Mouse (Mus musculus) forebrain, embryonic 10.5 days (tissue): ENCODE measurements at regions not wholly inside any gene's neighbourhood (a gene's known extent, or its start where the extent isn't known, plus 50 kb on each side); places are given as distances from the start of the nearest gene placed in this dataset.
"Not testable (repeated sequence)": the region's sequence is repeated elsewhere in the genome, so short reads cannot be mapped to it uniquely, and the experiment has no call there.

Source experiments
- DNase-seq: peaks from one replicate; pipeline ENCODE4 v3.0.0-alpha.2; 2017; ENCODE audit warnings: low spot score; ENCODE audit errors: extremely low spot score
- H3K27ac ChIP-seq: fragments of 300-500 bp; sonication (generic); 2 replicates; pipeline ENCODE4 v1.5.1; 2016; ENCODE audit warnings: mild to moderate bottlenecking
- H3K27me3 ChIP-seq: fragments of 300-500 bp; sonication (generic); 2 replicates; pipeline ENCODE4 v1.6.1; 2016; ENCODE audit warnings: mild to moderate bottlenecking; ENCODE audit not compliant: poor library complexity, severe bottlenecking
- H3K36me3 ChIP-seq: fragments of 300-500 bp; sonication (generic); replicated peaks from 2 replicates; pipeline ENCODE4 v1.6.1; 2016; ENCODE audit warnings: mild to moderate bottlenecking, moderate library complexity
- H3K4me1 ChIP-seq: fragments of 300-500 bp; sonication (generic); 2 replicates; pipeline ENCODE4 v1.6.1; 2016
- H3K4me3 ChIP-seq: fragments of 300-500 bp; sonication (generic); 2 replicates; pipeline ENCODE4 v1.5.1; 2016; ENCODE audit warnings: mild to moderate bottlenecking, moderate library complexity
- H3K9me3 ChIP-seq: fragments of 300-500 bp; sonication (generic); 2 replicates; pipeline ENCODE4 v1.6.1; 2016; ENCODE audit warnings: mild to moderate bottlenecking, moderate library complexity
- WGBS: fragments of 180-500 bp; shearing (Covaris S2); methylation state at CpG from one replicate; pipeline ENCODE4 v1.1.7; 2016; 5-methylcytosine and 5-hydroxymethylcytosine counted together

GRCm38 (mm10) chr12:29349146-29349850, 178.9 kb upstream of the Myt1l start:
- no peak for DNase-seq
- 81% methylated on average over 9 of the region's 9 CpGs for WGBS
- H3K4me3 ChIP-seq = no peak overlapping the region
- 0 out of 2 replicates have a peak, but pooled peaks cover 3% of the 10 kb centered on the region for H3K27me3 ChIP-seq
- H3K4me1 ChIP-seq = peaks cover 12% of the 10 kb centered on the region
- no peaks in the 10 kb centered on the region for H3K36me3 ChIP-seq
- H3K27ac ChIP-seq = no peak overlapping the region
- no peaks in the 10 kb centered on the region for H3K9me3 ChIP-seq

GRCm38 (mm10) chr12:29353777-29354496, 174.2 kb upstream of the Myt1l start:
- 40% methylated on average over 10 of the region's 11 CpGs for WGBS
- DNase-seq = no peak
- no peak overlapping the region; the same call in 1 of the 2 replicates for H3K4me3 ChIP-seq
- peaks cover 35% of the 10 kb centered on the region; the same call in 1 of the 2 replicates for H3K27me3 ChIP-seq
- H3K4me1 ChIP-seq = peaks cover 45% of the 10 kb centered on the region
- no peaks in the 10 kb centered on the region for H3K9me3 ChIP-seq
- no peaks in the 10 kb centered on the region for H3K36me3 ChIP-seq
- peak overlapping the region; percentile 27 for H3K27ac ChIP-seq

GRCm38 (mm10) chr12:29354816-29355215, 173.4 kb upstream of the Myt1l start:
- WGBS = 37% methylated on average over 5 of the region's 6 CpGs
- Histone ChIP-seq H3K27me3 (peaks cover 43% of the 10 kb centered on the region; the same call in 1 of the 2 replicates), H3K4me3 (no peak overlapping the region), H3K4me1 (peaks cover 45% of the 10 kb centered on the region), H3K27ac (no peak overlapping the region), H3K36me3 (no peaks in the 10 kb centered on the region), H3K9me3 (no peaks in the 10 kb centered on the region)
- DNase-seq = no peak

GRCm38 (mm10) chr12:29356681-29357397, 171.3 kb upstream of the Myt1l start:
- H3K4me1 ChIP-seq = peaks cover 45% of the 10 kb centered on the region
- no peaks in the 10 kb centered on the region for H3K36me3 ChIP-seq
- H3K27ac ChIP-seq = peak overlapping the region; percentile 88
- H3K9me3 ChIP-seq = no peaks in the 10 kb centered on the region
- WGBS = 10% methylated on average over 11 of the region's 11 CpGs
- peak overlapping the region; percentile 27 for H3K4me3 ChIP-seq
- H3K27me3 ChIP-seq = peaks cover 43% of the 10 kb centered on the region; the same call in 1 of the 2 replicates
- peak; percentile 65 for DNase-seq

GRCm38 (mm10) chr12:29361236-29361635, 166.9 kb upstream of the Myt1l start:
- Histone ChIP-seq H3K4me1 (peaks cover 20% of the 10 kb centered on the region), H3K4me3 (no peak overlapping the region), H3K27ac (no peak overlapping the region), H3K9me3 (no peaks in the 10 kb centered on the region), H3K27me3 (peaks cover 22% of the 10 kb centered on the region; the same call in 1 of the 2 replicates), H3K36me3 (no peaks in the 10 kb centered on the region)
- WGBS = 89% methylated on average over 6 of the region's 6 CpGs
- DNase-seq = no peak

GRCm38 (mm10) chr12:29367741-29368106, 160.5 kb upstream of the Myt1l start:
- H3K36me3 ChIP-seq, H3K9me3 ChIP-seq, DNase-seq, H3K27me3 ChIP-seq: not testable (repeated sequence)
- peak overlapping the region; percentile 89 for H3K27ac ChIP-seq
- WGBS = 24% methylated on average over 3 of the region's 3 CpGs
- H3K4me1 ChIP-seq = peaks cover 34% of the 10 kb centered on the region
- peak overlapping the region; percentile 46 for H3K4me3 ChIP-seq

GRCm38 (mm10) chr12:29368107-29368819, 159.9 kb upstream of the Myt1l start:
- Histone ChIP-seq H3K27ac (peak overlapping the region; percentile 89), H3K4me1 (peaks cover 34% of the 10 kb centered on the region), H3K27me3 (0 out of 2 replicates have a peak, but pooled peaks cover 3% of the 10 kb centered on the region), H3K36me3 (no peaks in the 10 kb centered on the region), H3K4me3 (peak overlapping the region; percentile 46), H3K9me3 (no peaks in the 10 kb centered on the region)
- DNase-seq = peak; percentile 79
- WGBS = 10% methylated on average over 19 of the region's 19 CpGs

- H3K36me3 ChIP-seq = no peaks in the 10 kb centered on the region
- no peaks in the 10 kb centered on the region for H3K9me3 ChIP-seq
- no peak for DNase-seq
- 0 out of 2 replicates have a peak, but pooled peaks cover 3% of the 10 kb centered on the region for H3K27me3 ChIP-seq
- 25% methylated on average over 5 of the region's 5 CpGs for WGBS
- peaks cover 34% of the 10 kb centered on the region for H3K4me1 ChIP-seq
- H3K27ac ChIP-seq = peak overlapping the region; percentile 89
- peak overlapping the region; percentile 46 for H3K4me3 ChIP-seq
Measured at GRCm38 (mm10) chr12:29368820-29369175, 159.4 kb upstream of the Myt1l start.

GRCm38 (mm10) chr12:29391756-29392155, 136.4 kb upstream of the Myt1l start:
- no peak overlapping the region for H3K4me3 ChIP-seq
- H3K9me3 ChIP-seq = no peaks in the 10 kb centered on the region
- H3K27ac ChIP-seq = no peak overlapping the region
- H3K36me3 ChIP-seq = no peaks in the 10 kb centered on the region
- H3K27me3 ChIP-seq = peaks cover 8% of the 10 kb centered on the region; the same call in 1 of the 2 replicates
- H3K4me1 ChIP-seq = peaks cover 14% of the 10 kb centered on the region
- WGBS = 92% methylated on average over 5 of the region's 5 CpGs
- no peak for DNase-seq

GRCm38 (mm10) chr12:29394271-29394670, 133.9 kb upstream of the Myt1l start:
- Histone ChIP-seq H3K27ac (no peak overlapping the region), H3K4me3 (no peak overlapping the region), H3K9me3 (no peaks in the 10 kb centered on the region), H3K4me1 (peaks cover 14% of the 10 kb centered on the region), H3K27me3 (peaks cover 8% of the 10 kb centered on the region; the same call in 1 of the 2 replicates), H3K36me3 (no peaks in the 10 kb centered on the region)
- WGBS = 85% methylated on average over 1 of the region's 1 CpGs
- no peak for DNase-seq

- H3K4me1 ChIP-seq = peaks cover 14% of the 10 kb centered on the region
- H3K27ac ChIP-seq = no peak overlapping the region
- no peaks in the 10 kb centered on the region for H3K36me3 ChIP-seq
- 24% methylated on average over 6 of the region's 6 CpGs for WGBS
- H3K4me3 ChIP-seq = no peak overlapping the region
- H3K27me3 ChIP-seq = peaks cover 8% of the 10 kb centered on the region; the same call in 1 of the 2 replicates
- H3K9me3 ChIP-seq = no peaks in the 10 kb centered on the region
- no peak for DNase-seq
Measured at GRCm38 (mm10) chr12:29394881-29395280, 133.3 kb upstream of the Myt1l start.

GRCm38 (mm10) chr12:29395401-29395982, 132.7 kb upstream of the Myt1l start:
- 87% methylated on average over 14 of the region's 14 CpGs for WGBS
- Histone ChIP-seq H3K4me3 (no peak overlapping the region), H3K36me3 (no peaks in the 10 kb centered on the region), H3K4me1 (peaks cover 14% of the 10 kb centered on the region), H3K9me3 (no peaks in the 10 kb centered on the region), H3K27ac (no peak overlapping the region), H3K27me3 (peaks cover 8% of the 10 kb centered on the region; the same call in 1 of the 2 replicates)
- DNase-seq = no peak
